Mouse (Mus musculus) embryonic facial prominence, embryonic 10.5 days (tissue): ENCODE measurements around the gene Ublcp1. TPM values are rescaled to one million over a fixed set of nuclear protein-coding genes. Genes with fewer than 3 reads are reported as not detected.
"Not testable (repeated sequence)": the region's sequence is repeated elsewhere in the genome, so short reads cannot be mapped to it uniquely, and the experiment has no call there.

ENCODE experiments used
- DNase-seq: peaks from one replicate; pipeline ENCODE4 v3.0.0-alpha.2; 2017; ENCODE audit warnings: low spot score
- H3K27ac ChIP-seq: fragments of 300-500 bp; sonication (generic); replicated peaks from 2 replicates; pipeline ENCODE4 v1.5.1; 2016; ENCODE audit warnings: mild to moderate bottlenecking
- H3K27me3 ChIP-seq: fragments of 300-500 bp; sonication (generic); replicated peaks from 2 replicates; pipeline ENCODE4 v1.6.1; 2016; ENCODE audit warnings: low read depth, mild to moderate bottlenecking; ENCODE audit not compliant: poor library complexity, severe bottlenecking
- H3K36me3 ChIP-seq: fragments of 300-500 bp; sonication (generic); replicated peaks from 2 replicates; pipeline ENCODE4 v1.6.1; 2016; ENCODE audit warnings: mild to moderate bottlenecking, moderate library complexity
- H3K4me1 ChIP-seq: fragments of 300-500 bp; sonication (generic); 2 replicates; pipeline ENCODE4 v1.6.1; 2016
- H3K4me3 ChIP-seq: fragments of 300-500 bp; sonication (generic); 2 replicates; pipeline ENCODE4 v1.5.1; 2016; ENCODE audit warnings: mild to moderate bottlenecking, moderate library complexity
- H3K9me3 ChIP-seq: fragments of 300-500 bp; sonication (generic); 2 replicates; pipeline ENCODE4 v1.6.1; 2016; ENCODE audit warnings: mild to moderate bottlenecking
- WGBS: fragments of 180-500 bp; shearing (Covaris S2); methylation state at CpG from one replicate; pipeline ENCODE4 v1.1.7; 2016; 5-methylcytosine and 5-hydroxymethylcytosine counted together
- polyA plus RNA-seq: library from polyadenylated mRNA; unstranded; fragments of >200 nt; fragmentation: Nextera tagmentation; extraction: Ambion mirVana; gene quantifications from 2 replicates; pipeline ENCODE4 v1.2.1, GENCODE M21; 2016

The Ublcp1 gene
- polyA plus RNA-seq, 1 experiment from 2014 or later: 71.6 TPM

DNA sequence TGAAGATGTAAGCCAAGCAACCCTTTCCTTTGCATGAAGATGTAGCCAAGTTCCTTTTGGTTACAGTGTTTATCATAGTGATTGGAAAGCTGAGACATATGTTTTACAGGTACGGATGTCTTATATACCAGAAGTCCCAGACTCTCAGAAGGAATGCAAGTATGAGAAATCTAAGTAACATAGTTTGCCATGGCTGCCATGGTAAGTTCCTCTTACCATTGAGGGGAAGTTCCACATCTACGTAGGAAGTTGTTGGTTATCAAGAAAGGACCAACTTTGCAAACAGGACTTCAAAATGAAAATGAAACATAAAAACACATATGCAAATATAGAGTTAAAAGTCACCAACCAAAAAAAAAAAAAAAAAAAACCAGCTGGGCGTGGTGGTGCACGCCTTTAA is 8.1 kb upstream of the Ublcp1 start:
- no peaks in the 10 kb centered on the region for H3K4me1 ChIP-seq
- H3K36me3 ChIP-seq: no peaks in the 10 kb centered on the region
- no peak for DNase-seq
- H3K27me3 ChIP-seq: no peaks in the 10 kb centered on the region
- WGBS: 86% methylated on average over 4 of the region's 4 CpGs
- H3K4me3 ChIP-seq: no peak overlapping the region
- H3K9me3 ChIP-seq: no peaks in the 10 kb centered on the region
- H3K27ac ChIP-seq: no peak overlapping the region

DNA sequence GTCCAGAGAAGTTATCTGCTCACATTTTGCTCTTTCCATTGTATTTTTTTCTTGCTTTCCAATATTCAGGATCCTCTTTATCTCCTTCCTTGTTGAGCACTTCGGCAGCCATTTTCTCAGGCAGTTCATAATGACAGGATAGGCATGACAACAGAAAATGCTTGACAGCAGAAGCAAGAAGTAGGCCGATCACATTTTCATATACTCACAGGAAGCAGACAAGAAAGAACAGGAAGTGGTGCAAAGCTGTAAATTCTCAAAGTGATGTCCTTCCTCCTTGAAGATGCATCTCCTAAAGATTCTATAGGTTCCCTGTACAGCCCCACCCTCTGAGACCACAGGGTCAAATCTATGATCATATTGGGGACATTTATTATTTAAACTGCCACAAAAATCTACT is 6.1 kb upstream of the Ublcp1 start:
- H3K9me3 ChIP-seq: no peaks in the 10 kb centered on the region
- H3K27ac ChIP-seq: no peak overlapping the region
- WGBS: 83% methylated on average over 2 of the region's 2 CpGs
- H3K27me3 ChIP-seq: no peaks in the 10 kb centered on the region
- no peak overlapping the region for H3K4me3 ChIP-seq
- no peak for DNase-seq
- H3K36me3 ChIP-seq: no peaks in the 10 kb centered on the region
- peaks cover 5% of the 10 kb centered on the region for H3K4me1 ChIP-seq

DNA sequence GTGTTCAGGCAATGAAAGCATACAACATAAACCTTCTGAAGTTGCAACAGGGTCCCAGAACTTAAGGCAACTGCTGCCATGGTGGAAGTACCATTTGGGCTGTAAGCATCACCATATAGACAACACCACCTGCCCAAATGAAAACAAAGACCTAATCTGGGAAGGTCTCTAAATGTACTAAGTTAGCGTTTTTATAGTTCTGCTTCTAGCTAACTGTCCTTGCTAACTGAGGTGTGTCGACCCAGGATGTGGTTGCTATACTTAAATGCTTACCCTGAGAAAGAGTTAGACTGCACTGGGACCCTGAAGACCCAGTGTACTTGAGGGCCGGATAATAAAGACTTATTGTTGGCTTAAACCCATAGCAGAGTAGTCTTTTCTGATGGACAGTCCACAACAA is 5.2 kb upstream of the Ublcp1 start:
- peaks cover 9% of the 10 kb centered on the region for H3K4me1 ChIP-seq
- no peaks in the 10 kb centered on the region for H3K9me3 ChIP-seq
- WGBS: 71% methylated on average over 3 of the region's 3 CpGs
- no peaks in the 10 kb centered on the region for H3K27me3 ChIP-seq
- DNase-seq: no peak
- no peak overlapping the region for H3K27ac ChIP-seq
- no peak overlapping the region for H3K4me3 ChIP-seq
- H3K36me3 ChIP-seq: no peaks in the 10 kb centered on the region

DNA sequence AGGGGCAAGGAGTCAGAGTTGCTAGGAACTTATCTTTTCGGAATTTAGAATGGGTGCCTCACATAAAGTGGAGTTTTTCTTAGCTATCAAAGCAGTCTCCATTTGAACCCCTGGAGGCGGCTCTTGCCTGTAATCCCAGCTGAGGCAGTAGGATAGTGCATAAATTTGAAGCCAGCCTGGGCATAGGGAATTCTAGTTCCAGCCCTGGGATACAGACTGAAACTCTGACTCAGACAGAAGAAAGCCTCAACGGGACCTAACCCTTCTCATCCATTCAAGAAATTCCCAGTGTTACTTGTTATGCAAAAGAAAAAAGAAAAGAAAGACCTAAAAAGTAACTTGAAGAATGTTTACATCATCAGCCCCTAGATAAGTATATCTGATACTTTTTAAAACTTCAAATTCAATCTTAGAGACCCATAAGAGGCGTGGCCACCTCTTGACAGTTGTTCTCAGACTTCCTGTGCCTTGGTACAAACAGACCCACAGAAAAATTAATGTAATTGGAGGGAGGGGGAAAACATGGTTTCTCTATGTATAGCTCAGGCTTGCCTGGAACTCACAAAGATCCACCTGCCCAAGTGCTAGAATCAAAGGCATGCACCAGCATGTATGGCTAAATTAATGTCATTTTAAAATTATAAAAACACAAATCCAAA is 1.2 kb upstream of the Ublcp1 start:
- Histone ChIP-seq H3K27ac (peak overlapping the region; percentile 90), H3K9me3 (no peaks in the 10 kb centered on the region), H3K27me3 (no peaks in the 10 kb centered on the region), H3K4me1 (peaks cover 15% of the 10 kb centered on the region), H3K4me3 (peak overlapping the region; percentile 96), H3K36me3 (no peaks in the 10 kb centered on the region)
- DNase-seq: peak; percentile 23
- WGBS: 26% methylated on average over 4 of the region's 4 CpGs

DNA sequence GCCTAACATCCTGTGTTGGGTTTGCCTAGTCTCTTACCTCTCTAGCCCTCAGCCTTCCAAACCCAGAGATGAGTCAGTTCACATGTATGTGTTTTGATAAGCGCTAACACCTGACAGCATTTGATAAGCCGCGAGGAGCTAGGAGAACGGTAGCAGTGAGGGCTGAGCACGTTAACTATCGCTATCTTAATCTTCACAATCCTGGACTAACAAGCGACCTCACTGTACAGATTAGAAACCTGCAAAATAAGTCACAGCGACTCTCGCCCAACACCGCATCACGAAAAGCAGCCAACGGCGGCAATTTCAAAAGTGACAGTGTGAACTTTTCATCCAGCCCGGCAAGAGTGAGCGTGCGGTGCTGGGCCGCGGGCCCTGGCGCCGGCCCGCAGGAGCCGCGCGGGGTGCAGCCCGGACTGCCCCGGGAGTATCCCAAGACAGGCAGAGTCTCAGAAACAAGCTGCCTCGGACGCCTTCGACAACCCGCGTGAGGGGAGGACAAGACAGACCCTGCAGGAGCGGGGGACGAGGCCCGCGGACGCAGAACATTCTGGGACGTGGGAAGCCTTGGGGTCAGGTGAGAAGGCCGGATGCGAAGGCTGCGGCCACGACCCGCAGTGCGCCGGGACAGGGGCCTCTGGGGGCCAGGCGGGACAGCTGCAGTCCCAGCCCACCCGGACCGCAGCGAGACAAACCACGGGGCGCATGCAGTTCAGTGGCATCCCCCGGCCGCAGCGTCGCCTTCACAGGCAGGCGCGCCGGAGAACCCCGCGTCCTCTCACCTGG is 459 bp downstream of the Ublcp1 start:
- Histone ChIP-seq H3K27ac (peak overlapping the region; percentile 90), H3K9me3 (no peaks in the 10 kb centered on the region), H3K4me3 (peak overlapping the region; percentile 96), H3K27me3 (no peaks in the 10 kb centered on the region), H3K4me1 (peaks cover 15% of the 10 kb centered on the region), H3K36me3 (peaks cover 7% of the 10 kb centered on the region)
- no peak for DNase-seq
- 1% methylated on average over 59 of the region's 59 CpGs for whole genome bisulfite sequencing

DNA sequence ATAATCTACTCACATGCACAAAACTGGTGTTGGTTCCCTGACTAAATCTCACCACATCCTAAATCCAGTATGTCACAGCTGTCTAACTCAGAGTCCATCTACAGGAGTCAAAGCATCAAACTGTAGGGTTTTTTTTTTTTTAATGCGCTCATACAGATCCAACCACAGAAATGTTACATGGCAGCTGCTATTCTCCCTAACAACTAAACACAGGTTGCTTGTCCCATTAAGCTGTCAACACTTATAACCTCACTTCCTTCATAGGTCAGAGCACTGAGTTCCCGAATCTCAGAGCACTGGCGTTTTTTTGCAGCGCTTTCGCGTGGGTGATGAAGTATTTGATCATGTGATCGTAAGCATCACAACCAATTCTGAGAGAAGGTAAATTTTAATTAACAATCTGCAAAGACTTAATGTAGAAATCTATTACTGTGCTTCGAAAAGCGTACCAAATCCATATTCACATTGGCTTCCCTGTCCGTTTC is 1.9 kb downstream of the Ublcp1 start:
- H3K27me3 ChIP-seq: no peaks in the 10 kb centered on the region
- H3K4me1 ChIP-seq: peaks cover 15% of the 10 kb centered on the region
- no peak overlapping the region for H3K4me3 ChIP-seq
- WGBS: 87% methylated on average over 10 of the region's 10 CpGs
- H3K36me3 ChIP-seq: peaks cover 12% of the 10 kb centered on the region
- H3K9me3 ChIP-seq: no peaks in the 10 kb centered on the region
- DNase-seq: no peak
- no peak overlapping the region for H3K27ac ChIP-seq

DNA sequence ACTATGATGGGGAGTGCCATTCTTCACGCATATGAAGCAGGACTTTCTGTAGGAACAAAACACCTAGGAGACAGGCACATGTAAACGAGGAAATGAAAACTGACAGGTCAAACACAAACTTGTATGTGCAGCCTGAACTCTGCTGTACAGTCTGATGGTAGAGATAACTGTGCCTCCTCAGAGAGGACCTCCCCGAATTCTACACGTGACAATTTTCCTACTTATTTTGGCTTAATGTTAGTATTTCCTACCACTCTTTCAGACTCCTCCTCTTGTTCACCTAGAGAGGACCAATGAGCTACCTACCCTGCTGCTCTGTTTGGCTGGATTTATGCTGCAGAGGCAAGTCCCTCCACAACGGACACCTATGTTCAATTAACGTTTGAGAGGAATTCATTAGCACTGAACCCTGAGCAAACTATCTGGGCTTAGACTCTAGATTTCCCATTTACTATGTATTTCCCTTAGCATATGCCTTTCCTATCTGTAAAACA is 3.3 kb downstream of the Ublcp1 start:
- no peak overlapping the region for H3K27ac ChIP-seq
- H3K4me1 ChIP-seq: peaks cover 15% of the 10 kb centered on the region
- no peak overlapping the region for H3K4me3 ChIP-seq
- H3K9me3 ChIP-seq: no peaks in the 10 kb centered on the region
- peaks cover 15% of the 10 kb centered on the region for H3K36me3 ChIP-seq
- WGBS: 90% methylated on average over 6 of the region's 6 CpGs
- no peak for DNase-seq
- H3K27me3 ChIP-seq: no peaks in the 10 kb centered on the region

DNA sequence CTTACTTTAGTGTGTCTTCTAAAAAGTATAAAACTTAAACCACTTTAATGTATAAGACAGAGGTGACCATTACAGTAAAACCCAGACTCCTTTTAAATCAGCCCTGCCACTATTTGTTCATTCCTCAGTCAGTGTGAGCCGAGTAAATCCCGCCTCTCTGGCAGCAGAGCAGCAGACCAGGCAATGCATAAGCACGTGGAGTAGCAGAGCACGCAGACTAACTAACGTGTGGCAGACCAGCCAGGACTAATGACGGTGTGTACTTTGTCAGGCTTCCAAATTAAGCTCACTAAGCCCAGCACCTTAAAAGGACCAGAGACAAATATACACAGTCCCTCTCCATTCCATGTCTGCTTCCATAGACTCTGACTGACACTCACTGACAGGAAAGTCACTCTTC is 8.8 kb downstream of the Ublcp1 start:
- Histone ChIP-seq H3K36me3 (peaks cover 62% of the 10 kb centered on the region), H3K27me3 (no peaks in the 10 kb centered on the region), H3K4me1 (no peaks in the 10 kb centered on the region), H3K9me3 (no peaks in the 10 kb centered on the region), H3K4me3 (no peak overlapping the region), H3K27ac (no peak overlapping the region)
- 87% methylated on average over 6 of the region's 6 CpGs for WGBS
- DNase-seq: no peak

DNA sequence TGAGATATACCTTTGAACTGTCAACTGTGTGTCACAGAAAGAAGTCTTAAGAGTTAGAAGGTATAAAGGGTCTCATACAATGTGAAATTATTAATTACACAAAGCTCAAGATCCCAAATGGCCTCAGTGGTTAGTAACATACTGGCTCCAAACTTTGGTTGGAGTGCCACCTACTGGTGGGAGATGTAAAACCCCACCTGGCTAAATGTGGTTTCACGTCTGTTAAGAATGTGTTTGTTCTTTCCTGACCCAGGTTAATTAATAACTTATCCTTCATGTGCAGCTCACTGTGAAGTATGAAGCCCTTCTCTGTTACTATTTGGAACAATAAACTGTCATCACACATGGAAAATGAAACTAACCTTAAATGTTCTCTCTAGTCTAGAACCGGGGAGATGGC is 16.9 kb downstream of the Ublcp1 start:
- H3K4me1 ChIP-seq: no peaks in the 10 kb centered on the region
- H3K27me3 ChIP-seq: no peaks in the 10 kb centered on the region
- 69% methylated on average over 2 of the region's 2 CpGs for WGBS
- peaks cover 46% of the 10 kb centered on the region for H3K36me3 ChIP-seq
- H3K4me3 ChIP-seq: no peak overlapping the region
- H3K9me3 ChIP-seq: no peaks in the 10 kb centered on the region
- peak; percentile 39 for DNase-seq
- no peak overlapping the region for H3K27ac ChIP-seq

DNA sequence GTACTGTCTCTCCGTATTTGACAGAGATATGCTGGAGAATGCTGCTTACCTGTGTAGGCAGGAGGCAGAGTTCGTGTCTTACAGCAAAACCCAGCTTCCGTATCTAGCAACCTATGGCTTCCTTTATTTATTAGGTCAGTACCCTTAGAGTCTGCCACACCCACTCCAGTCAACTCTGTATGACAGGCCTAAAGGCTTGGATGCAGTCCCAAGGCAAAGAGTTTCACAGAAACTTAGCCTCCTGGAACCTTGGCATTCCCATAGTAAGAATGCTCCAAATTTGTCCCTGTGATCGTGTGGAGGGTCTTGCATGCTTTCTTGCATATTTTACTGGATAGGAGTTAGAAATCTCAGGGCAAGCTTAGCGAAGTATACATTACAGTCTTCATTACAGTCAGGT is 18.3 kb downstream of the Ublcp1 start:
- 92% methylated on average over 5 of the region's 5 CpGs for WGBS
- peaks cover 35% of the 10 kb centered on the region for H3K36me3 ChIP-seq
- DNase-seq, H3K27me3 ChIP-seq, H3K4me1 ChIP-seq, H3K27ac ChIP-seq, H3K4me3 ChIP-seq, H3K9me3 ChIP-seq: not testable (repeated sequence)

DNA sequence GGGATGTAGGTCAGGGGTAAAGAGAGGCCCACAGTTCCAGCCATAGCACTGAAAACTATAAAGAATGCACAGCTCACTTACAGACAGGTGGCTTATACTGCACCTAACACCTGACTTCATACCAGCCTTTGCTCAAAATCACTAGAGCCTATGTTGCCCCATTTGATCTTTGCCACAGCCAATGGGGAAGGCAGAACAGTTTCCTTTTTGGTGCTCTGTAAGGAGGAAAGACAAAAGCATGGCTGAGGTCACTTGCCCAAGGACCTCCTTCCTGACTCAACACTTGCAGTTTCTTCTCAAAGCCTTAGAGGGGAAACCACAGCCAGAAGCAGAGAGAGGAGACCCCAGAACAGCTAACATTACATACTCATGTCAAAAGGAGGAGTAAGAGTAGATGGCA is 19.3 kb downstream of the Ublcp1 start:
- Histone ChIP-seq H3K27me3 (no peaks in the 10 kb centered on the region), H3K9me3 (no peaks in the 10 kb centered on the region), H3K4me1 (no peaks in the 10 kb centered on the region), H3K36me3 (peaks cover 26% of the 10 kb centered on the region), H3K4me3 (no peak overlapping the region), H3K27ac (no peak overlapping the region)
- no peak for DNase-seq

DNA sequence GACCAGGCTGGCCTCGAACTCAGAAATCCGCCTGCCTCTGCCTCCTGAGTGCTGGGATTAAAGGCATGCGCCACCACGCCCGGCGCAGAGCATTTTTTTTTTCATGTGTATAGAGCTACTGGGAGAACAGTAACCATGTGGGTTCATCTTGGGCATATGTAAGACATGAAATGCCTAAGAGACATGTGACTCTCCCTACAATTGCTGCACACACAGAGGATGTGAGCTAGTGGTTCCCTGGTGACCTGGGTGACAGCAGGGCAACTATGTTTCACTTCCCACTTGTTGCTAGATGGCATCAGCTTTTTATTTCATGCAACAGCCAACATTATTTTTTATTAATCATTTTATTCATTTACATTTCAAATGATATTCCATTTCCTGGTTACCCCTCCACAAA is 32.5 kb downstream of the Ublcp1 start:
- H3K4me1 ChIP-seq: no peaks in the 10 kb centered on the region
- WGBS: 96% methylated on average over 6 of the region's 6 CpGs
- H3K27me3 ChIP-seq: no peaks in the 10 kb centered on the region

DNA sequence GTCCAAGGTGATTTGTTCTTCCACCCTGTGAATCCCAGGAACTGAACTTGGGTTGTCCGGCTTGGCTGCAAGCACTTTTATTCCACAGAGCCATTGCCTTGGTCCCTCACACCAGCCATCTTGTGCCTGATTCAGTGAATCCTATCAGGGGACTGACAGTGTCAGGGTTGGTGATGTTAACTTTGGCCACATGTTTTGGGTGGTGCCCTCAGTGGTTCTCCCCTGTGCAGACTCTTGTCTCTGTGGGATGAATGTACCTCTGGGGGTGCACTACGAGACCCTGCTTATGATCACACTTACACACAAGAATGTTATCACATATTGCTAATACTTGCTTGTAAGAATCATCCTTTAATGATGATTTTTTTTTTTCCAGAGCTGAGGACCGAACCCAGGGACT is 40.3 kb downstream of the Ublcp1 start:
- no peak for DNase-seq
- Histone ChIP-seq H3K4me1 (no peaks in the 10 kb centered on the region), H3K27ac (no peak overlapping the region), H3K27me3 (no peaks in the 10 kb centered on the region), H3K4me3 (no peak overlapping the region), H3K9me3 (no peaks in the 10 kb centered on the region), H3K36me3 (no peaks in the 10 kb centered on the region)
- WGBS: 89% methylated on average over 3 of the region's 3 CpGs

More for the DNA sequence above, 32.5 kb downstream of the Ublcp1 start:
- Histone ChIP-seq H3K36me3 (no peaks in the 10 kb centered on the region), H3K27ac (no peak overlapping the region), H3K9me3 (no peaks in the 10 kb centered on the region), H3K4me3 (no peak overlapping the region)
- DNase-seq: no peak
